Mouse (Mus musculus) stomach, embryonic 16.5 days (tissue): ENCODE measurements around the gene Grap. TPM values are rescaled to one million over a fixed set of nuclear protein-coding genes. Genes with fewer than 3 reads are reported as not detected.

Source experiments
- ATAC-seq: fragments of 200-750 bp; cut with Nextera tagmentation; 2 replicates; pipeline ENCODE4 v1.8.0; 2017; ENCODE audit warnings: moderate number of reproducible peaks, moderate TSS enrichment; ENCODE audit not compliant: insufficient read depth, low FRiP score
- H3K27ac ChIP-seq: fragments of 300-500 bp; sonication (generic); 2 replicates; pipeline ENCODE4 v1.5.1; 2014; ENCODE audit warnings: low read length
- H3K27me3 ChIP-seq: fragments of 300-500 bp; sonication (generic); 2 replicates; pipeline ENCODE4 v1.6.1; 2014; ENCODE audit warnings: low read length, control low read depth, mixed read lengths; ENCODE audit not compliant: control insufficient read depth, insufficient read depth
- H3K36me3 ChIP-seq: fragments of 300-500 bp; sonication (generic); 2 replicates; pipeline ENCODE4 v1.6.1; 2014; ENCODE audit warnings: low read length; ENCODE audit not compliant: control insufficient read depth, insufficient read depth
- H3K4me1 ChIP-seq: fragments of 300-500 bp; sonication (generic); 2 replicates; pipeline ENCODE4 v1.6.1; 2014; ENCODE audit warnings: low read length, control low read depth, mixed read lengths; ENCODE audit not compliant: control insufficient read depth, insufficient read depth
- H3K4me2 ChIP-seq: fragments of 300-500 bp; sonication (generic); 2 replicates; pipeline ENCODE4 v1.6.1; 2014; ENCODE audit warnings: low read depth, low read length, mixed read lengths
- H3K4me3 ChIP-seq: fragments of 300-500 bp; sonication (generic); replicated peaks from 2 replicates; pipeline ENCODE4 v1.5.1; 2014; ENCODE audit warnings: mild to moderate bottlenecking, low read length
- H3K9ac ChIP-seq: fragments of 300-500 bp; sonication (generic); 2 replicates; pipeline ENCODE4 v1.6.1; 2014; ENCODE audit warnings: low read length
- H3K9me3 ChIP-seq: fragments of 300-500 bp; sonication (generic); replicated peaks from 2 replicates; pipeline ENCODE4 v1.6.1; 2016; ENCODE audit warnings: low read length, control low read depth; ENCODE audit not compliant: control insufficient read depth
- WGBS: fragments of 180-500 bp; shearing (Covaris S2); extraction: QIAGEN DNeasy Blood & Tissue Kit; methylation state at CpG from one replicate; pipeline ENCODE4 v1.1.7; 2014; 5-methylcytosine and 5-hydroxymethylcytosine counted together
- polyA plus RNA-seq: library from polyadenylated mRNA; unstranded; fragments of >200 nt; fragmentation: Nextera tagmentation; extraction: Ambion mirVana; gene quantifications from 2 replicates; pipeline ENCODE4 v1.2.1, GENCODE M21; 2015

The Grap gene
- polyA plus RNA-seq, 1 experiment from 2014 or later = 9.2 TPM

DNA sequence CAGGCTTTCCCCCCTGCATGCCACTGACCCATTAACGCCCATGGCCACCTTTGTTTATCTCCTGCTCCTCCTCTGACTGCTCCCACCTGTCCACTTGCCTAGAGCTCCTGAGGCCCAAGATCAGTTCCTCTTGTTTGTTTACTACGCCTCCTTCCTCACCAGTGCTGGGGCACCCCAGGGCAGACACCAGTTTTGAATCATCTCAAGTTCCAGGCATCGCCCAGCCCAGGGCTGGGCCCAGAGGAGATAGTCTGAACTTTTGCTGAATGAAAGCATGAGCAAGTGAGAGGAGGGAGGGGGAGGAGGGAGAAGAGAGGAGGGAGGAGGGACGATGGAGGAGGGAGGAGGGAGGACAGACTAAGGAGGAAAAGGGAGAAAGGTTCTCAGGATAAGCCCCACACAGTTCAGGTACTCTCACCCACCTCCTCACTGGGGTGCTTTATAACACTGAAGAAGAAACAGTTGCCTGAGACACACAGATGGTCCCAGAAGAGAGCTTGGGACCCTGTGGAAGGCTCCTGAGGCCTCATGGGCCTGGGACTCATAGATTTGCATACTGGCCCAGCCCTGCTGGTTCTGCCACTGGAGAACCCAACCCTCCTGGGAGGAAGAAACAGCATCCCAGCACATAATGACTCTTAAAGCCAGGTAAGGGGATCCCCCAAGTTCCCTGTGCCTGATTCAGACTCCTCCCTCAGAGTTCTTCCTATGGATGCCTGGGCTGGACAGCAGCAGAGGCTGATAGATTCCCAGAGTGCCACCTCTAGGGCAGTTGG is 26.2 kb downstream of the Grap start:
- H3K4me1 ChIP-seq = peaks cover 15% of the 10 kb centered on the region
- no peaks in the 10 kb centered on the region for H3K36me3 ChIP-seq
- no peak for ATAC-seq
- WGBS = 45% methylated on average over 4 of the region's 4 CpGs
- no peak overlapping the region for H3K4me3 ChIP-seq
- no peak overlapping the region for H3K9ac ChIP-seq
- no peak overlapping the region for H3K27ac ChIP-seq
- no peak overlapping the region for H3K4me2 ChIP-seq
- peaks cover 14% of the 10 kb centered on the region; the same call in 1 of the 2 replicates for H3K27me3 ChIP-seq
- H3K9me3 ChIP-seq = no peaks in the 10 kb centered on the region

DNA sequence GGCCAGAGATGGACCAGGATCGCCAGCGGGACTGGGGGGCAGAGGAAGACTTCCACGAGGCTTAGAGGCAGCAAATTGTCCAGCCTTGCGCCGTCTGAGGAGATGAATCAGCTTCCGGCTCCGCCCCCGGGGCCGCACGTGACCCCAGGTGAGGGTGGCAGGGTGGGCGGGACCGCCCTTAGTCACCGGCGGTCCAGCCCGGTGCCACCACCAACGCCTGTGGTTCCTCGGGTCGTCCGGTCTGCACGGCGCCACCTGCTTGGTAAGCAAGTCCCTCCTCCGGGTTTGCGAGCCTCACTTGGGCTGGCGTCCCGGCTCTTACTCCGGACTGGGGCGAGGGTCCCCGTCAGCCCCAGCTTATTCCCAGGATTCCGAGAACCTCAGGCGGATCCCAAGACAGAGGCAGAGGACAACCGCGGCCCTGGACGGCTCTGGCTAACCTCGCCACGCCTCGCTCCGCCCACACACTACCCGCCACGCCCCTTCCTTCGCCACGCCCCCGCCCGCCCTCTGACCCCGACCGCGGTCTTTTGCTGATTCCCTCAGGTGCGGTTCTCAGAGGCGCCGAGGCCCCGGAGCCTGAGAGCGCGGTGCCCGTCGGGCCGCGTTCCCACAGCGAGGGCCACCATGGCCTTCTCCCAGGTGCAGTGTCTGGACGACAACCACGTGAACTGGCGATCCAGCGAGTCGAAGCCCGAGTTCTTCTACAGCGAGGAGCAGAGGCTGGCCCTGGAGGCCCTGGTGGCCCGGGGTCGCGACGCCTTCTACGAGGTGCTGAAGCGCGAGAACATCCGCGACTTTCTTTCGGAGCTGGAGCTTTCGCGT is 31.1 kb downstream of the Grap start, which contains the start of gene Fam83g:
Gene Fam83g, plus strand, starts transcription at position 185 of the 825 bp plus-strand sequence.
- Histone ChIP-seq H3K4me1 (peaks cover 15% of the 10 kb centered on the region; the same call in 1 of the 2 replicates), H3K36me3 (no peaks in the 10 kb centered on the region), H3K9me3 (no peaks in the 10 kb centered on the region), H3K27me3 (peaks cover 14% of the 10 kb centered on the region; the same call in 1 of the 2 replicates), H3K9ac (peak within 1 kb of the TSS; percentile 68), H3K4me2 (peak within 1 kb of the TSS; percentile 67), H3K4me3 (peak within 1 kb of the TSS; percentile 54), H3K27ac (0 out of 2 replicates have a peak within 1 kb of the TSS, but pooled peaks have one; percentile 58)
- 3% methylated on average over 76 of the region's 76 CpGs for WGBS
- ATAC-seq = peak; percentile 86

DNA sequence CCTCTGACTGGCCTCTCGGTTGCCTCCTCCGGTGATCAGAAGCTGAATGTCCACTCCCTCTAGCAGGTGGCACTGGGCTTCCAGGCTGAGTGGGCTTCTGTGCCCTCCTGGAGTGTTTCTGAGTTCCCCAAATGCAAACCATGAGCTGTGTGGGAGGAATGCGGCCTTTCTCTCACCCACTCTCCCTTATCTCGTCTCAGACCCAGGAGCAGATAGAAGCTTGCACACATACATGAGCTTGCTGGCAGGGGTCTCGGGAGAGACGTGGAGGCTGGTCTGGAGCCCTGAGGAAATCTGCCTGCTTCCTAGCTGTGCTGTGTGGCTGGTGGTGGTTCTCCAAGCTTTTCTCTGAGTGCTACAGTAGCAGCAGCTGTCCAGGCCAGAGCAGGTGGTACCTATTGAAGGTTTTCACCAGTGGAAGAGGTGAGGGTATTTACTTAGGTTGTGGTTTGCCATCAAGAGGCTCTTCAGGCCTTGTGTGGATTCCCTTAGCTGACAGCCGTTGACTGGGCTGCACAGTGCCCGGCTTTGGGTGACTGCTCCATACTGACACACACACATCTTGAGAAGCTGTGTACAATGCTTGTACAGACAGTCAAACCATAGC is 32.2 kb downstream of the Grap start:
- 66% methylated on average over 8 of the region's 8 CpGs for WGBS
- H3K9me3 ChIP-seq = no peaks in the 10 kb centered on the region
- no peaks in the 10 kb centered on the region for H3K36me3 ChIP-seq
- H3K4me3 ChIP-seq = peak overlapping the region; percentile 54
- peaks cover 14% of the 10 kb centered on the region; the same call in 1 of the 2 replicates for H3K27me3 ChIP-seq
- peaks cover 15% of the 10 kb centered on the region; the same call in 1 of the 2 replicates for H3K4me1 ChIP-seq
- ATAC-seq = no peak
- peak overlapping the region; percentile 67 for H3K4me2 ChIP-seq
- peak overlapping the region; percentile 68 for H3K9ac ChIP-seq
- no peak overlapping the region for H3K27ac ChIP-seq

DNA sequence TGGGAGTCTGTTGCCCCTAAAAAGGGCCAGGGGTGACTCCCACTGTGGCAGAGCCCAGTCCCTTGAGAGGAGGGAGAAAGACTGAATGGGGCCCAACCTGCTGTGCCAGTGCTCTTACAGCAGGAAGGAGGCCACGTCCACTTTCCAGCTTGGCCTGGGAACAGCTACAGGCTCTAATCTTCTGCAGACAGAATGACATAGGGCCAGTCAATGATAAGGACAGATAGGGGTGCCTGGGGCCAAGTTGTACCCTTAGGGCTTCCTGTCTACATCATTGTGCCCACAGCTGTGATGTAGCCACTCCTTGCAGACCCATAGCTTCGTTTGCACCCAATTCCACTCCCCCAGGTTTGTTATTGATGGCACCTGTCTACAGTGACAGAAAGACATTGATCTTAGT is 33.1 kb downstream of the Grap start:
- Histone ChIP-seq H3K4me1 (peaks cover 15% of the 10 kb centered on the region; the same call in 1 of the 2 replicates), H3K27ac (0 out of 2 replicates have a peak overlapping the region, but pooled peaks have one; percentile 3), H3K4me2 (peak overlapping the region; percentile 67; the same call in 1 of the 2 replicates), H3K9ac (no peak overlapping the region), H3K9me3 (no peaks in the 10 kb centered on the region), H3K27me3 (peaks cover 14% of the 10 kb centered on the region; the same call in 1 of the 2 replicates), H3K36me3 (no peaks in the 10 kb centered on the region), H3K4me3 (peak overlapping the region; percentile 54; the same call in 1 of the 2 replicates)
- WGBS = 40% methylated on average over 2 of the region's 2 CpGs
- ATAC-seq = no peak

DNA sequence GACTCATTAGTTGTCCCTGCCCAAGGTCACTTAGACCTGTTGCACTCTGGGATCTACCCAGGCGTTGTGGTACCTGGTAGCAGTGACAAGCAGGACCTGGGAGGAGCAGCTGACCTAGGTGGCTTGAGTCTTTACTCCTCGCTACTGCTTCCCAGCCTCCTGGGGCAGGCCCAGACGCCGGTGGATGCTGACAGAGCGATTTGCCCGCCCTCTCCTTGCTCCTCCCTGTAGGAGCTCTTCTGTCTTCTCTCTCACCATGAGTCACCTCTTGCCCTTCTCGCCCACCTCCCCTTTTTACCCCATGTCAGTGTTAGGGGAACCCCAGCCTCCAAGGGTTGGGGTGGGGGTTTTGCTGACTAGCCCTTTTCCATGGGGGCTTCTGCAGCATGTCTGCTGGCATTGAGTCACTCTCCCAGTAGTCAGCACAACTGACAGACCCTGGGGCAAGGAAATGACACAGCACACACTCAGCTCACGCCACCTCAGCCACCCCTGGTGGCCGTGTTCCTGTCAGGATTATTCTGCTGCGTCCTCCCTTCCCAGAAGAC is 33.9 kb downstream of the Grap start:
- Histone ChIP-seq H3K27me3 (peaks cover 14% of the 10 kb centered on the region; the same call in 1 of the 2 replicates), H3K9me3 (no peaks in the 10 kb centered on the region), H3K36me3 (no peaks in the 10 kb centered on the region), H3K27ac (peak overlapping the region; percentile 64), H3K9ac (no peak overlapping the region; the same call in 1 of the 2 replicates), H3K4me1 (peaks cover 15% of the 10 kb centered on the region; the same call in 1 of the 2 replicates), H3K4me3 (no peak overlapping the region), H3K4me2 (peak overlapping the region; percentile 24; the same call in 1 of the 2 replicates)
- ATAC-seq = no peak
- 50% methylated on average over 10 of the region's 10 CpGs for WGBS

DNA sequence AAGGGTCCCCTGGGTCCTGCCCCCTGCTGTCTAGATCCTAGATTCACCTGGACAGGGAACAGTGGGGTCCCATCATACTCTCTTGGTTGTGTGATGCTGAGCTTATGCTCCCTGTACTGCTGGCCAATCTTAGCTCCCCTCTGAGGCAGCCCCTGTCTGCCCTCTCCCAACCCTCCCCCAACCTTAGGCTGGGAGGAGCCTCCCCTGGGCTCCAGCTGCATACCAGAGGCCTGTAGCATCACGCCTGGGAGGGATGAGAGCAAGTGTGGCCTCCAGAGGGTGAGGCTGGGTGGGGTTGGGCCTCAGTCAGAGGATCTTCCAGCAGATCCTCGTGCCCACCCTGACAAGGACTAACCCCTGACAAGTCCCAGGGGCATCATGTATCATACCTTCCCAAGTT is 34.5 kb downstream of the Grap start:
- H3K4me3 ChIP-seq = no peak overlapping the region
- H3K27me3 ChIP-seq = peaks cover 14% of the 10 kb centered on the region; the same call in 1 of the 2 replicates
- no peak for ATAC-seq
- no peaks in the 10 kb centered on the region for H3K36me3 ChIP-seq
- H3K27ac ChIP-seq = peak overlapping the region; percentile 64
- no peaks in the 10 kb centered on the region for H3K9me3 ChIP-seq
- no peak overlapping the region for H3K4me2 ChIP-seq
- peaks cover 15% of the 10 kb centered on the region; the same call in 1 of the 2 replicates for H3K4me1 ChIP-seq
- no peak overlapping the region for H3K9ac ChIP-seq
- WGBS = 48% methylated on average over 2 of the region's 2 CpGs

DNA sequence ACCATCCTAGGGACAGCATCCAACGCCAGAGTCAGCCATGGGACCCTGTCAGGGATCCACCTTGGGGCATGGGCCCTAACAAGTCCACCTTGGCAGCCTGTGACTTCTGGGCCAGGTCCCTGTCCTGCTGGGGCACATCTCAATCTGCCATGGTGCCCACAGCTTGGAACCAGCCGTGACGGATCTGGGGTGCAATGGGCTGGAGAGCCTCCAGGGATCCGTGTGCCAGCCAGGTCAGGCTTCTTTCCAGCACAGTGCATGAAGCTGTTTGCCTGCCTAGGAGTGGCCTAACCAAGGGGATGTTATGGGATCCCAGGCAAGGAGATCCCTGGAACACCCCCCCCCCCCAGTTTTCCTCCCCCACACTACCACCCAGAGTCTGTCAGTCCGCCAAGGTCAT is 39.9 kb downstream of the Grap start:
- 86% methylated on average over 5 of the region's 5 CpGs for WGBS
- no peaks in the 10 kb centered on the region for H3K4me1 ChIP-seq
- H3K27ac ChIP-seq = no peak overlapping the region
- ATAC-seq = no peak
- no peak overlapping the region for H3K9ac ChIP-seq
- H3K4me2 ChIP-seq = no peak overlapping the region
- H3K36me3 ChIP-seq = no peaks in the 10 kb centered on the region
- H3K4me3 ChIP-seq = no peak overlapping the region
- no peaks in the 10 kb centered on the region for H3K27me3 ChIP-seq
- no peaks in the 10 kb centered on the region for H3K9me3 ChIP-seq

DNA sequence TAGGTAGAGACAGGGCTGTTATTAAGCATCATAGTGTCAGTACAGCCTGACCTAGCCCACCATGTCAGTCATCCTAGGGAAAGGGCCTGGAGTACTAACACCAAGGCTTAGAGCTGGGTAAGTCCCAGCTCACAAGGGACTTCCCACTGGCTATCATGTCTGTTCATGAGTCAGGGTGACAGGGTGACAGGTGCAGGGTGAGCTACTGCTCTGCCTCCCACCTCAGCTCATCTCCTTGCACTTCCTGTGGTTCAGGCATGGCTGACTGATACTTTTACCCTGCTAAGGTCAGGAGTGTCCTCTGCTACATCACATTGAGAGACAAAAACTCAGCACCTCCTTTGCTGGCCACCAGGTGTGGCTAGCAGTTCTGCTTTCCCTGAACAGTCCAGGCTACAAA is 45.8 kb downstream of the Grap start:
- H3K27me3 ChIP-seq = no peaks in the 10 kb centered on the region
- H3K27ac ChIP-seq = no peak overlapping the region
- H3K9ac ChIP-seq = no peak overlapping the region
- ATAC-seq = no peak
- H3K9me3 ChIP-seq = no peaks in the 10 kb centered on the region
- no peak overlapping the region for H3K4me3 ChIP-seq
- H3K36me3 ChIP-seq = no peaks in the 10 kb centered on the region
- H3K4me1 ChIP-seq = peaks cover 5% of the 10 kb centered on the region; the same call in 1 of the 2 replicates
- no peak overlapping the region for H3K4me2 ChIP-seq
